Mouse (Mus musculus) retina, embryonic 14.5 days (tissue): ENCODE measurements at regions not wholly inside any gene's neighbourhood (a gene's known extent, or its start where the extent isn't known, plus 50 kb on each side); places are given as distances from the start of the nearest gene placed in this dataset.
"Not testable (repeated sequence)": the region's sequence is repeated elsewhere in the genome, so short reads cannot be mapped to it uniquely, and the experiment has no call there.

Experiments used
- DNase-seq: peaks from one replicate; pipeline ENCODE4 v3.0.0-alpha.2; 2015; ENCODE audit warnings: low spot score

- peak; percentile 15 for DNase-seq
Measured at GRCm38 (mm10) chr4:146263038-146263685, 106.5 kb downstream of the Zfp600 start.

GRCm38 (mm10) chr4:146263790-146264189, 107.2 kb downstream of the Zfp600 start:
- DNase-seq, result not testable (repeated sequence)

GRCm38 (mm10) chr4:146270119-146270747, 113.6 kb downstream of the Zfp600 start:
- DNase-seq, result not testable (repeated sequence)
